Mouse (Mus musculus): ENCODE data around the gene Tfb2m. TPM values are rescaled to one million over a fixed set of nuclear protein-coding genes. Genes with fewer than 3 reads are reported as not detected.

The Tfb2m gene
- polyA plus RNA-seq, 1 experiment from 2014 or later, result 27.0 TPM

- Histone ChIP-seq H3K36me3 (peaks cover 16% of the 10 kb centered on the region), H3K4me2 (no peak overlapping the region), H3K9ac (replicated peaks) (no peak overlapping the region), H3K27me3 (no peaks in the 10 kb centered on the region), H3K9me3 (no peaks in the 10 kb centered on the region), H3K4me1 (replicated peaks) (peaks cover 9% of the 10 kb centered on the region), H3K4me3 (replicated peaks) (no peak overlapping the region), H3K27ac (no peak overlapping the region)
- 59% methylated on average over 8 of the region's 8 CpGs for WGBS
- ATAC-seq (ENCODE audit: insufficient number of reproducible peaks, insufficient read depth, low FRiP score, low TSS enrichment, low read depth), result no peak
These were observed 34.1 kb upstream of the Tfb2m start for GRCm38 (mm10) chr1:179580200-179580599.

GRCm38 (mm10) chr1:179578625-179579024, 32.6 kb upstream of the Tfb2m start:
- no peaks in the 10 kb centered on the region for H3K9me3 ChIP-seq
- 85% methylated on average over 6 of the region's 6 CpGs for WGBS
- H3K36me3 ChIP-seq, result peaks cover 16% of the 10 kb centered on the region
- no peak overlapping the region for H3K27ac ChIP-seq
- no peak overlapping the region for H3K4me3 ChIP-seq (replicated peaks)
- H3K9ac ChIP-seq (replicated peaks), result no peak overlapping the region
- ATAC-seq (ENCODE audit: insufficient number of reproducible peaks, insufficient read depth, low FRiP score, low TSS enrichment, low read depth), result no peak
- H3K4me1 ChIP-seq (replicated peaks), result peaks cover 11% of the 10 kb centered on the region
- no peak overlapping the region for H3K4me2 ChIP-seq
- H3K27me3 ChIP-seq, result no peaks in the 10 kb centered on the region

- Histone ChIP-seq H3K4me1 (replicated peaks) (peaks cover 3% of the 10 kb centered on the region; the same call in 1 of the 2 replicates), H3K9me3 (no peaks in the 10 kb centered on the region), H3K27ac (0 out of 2 replicates have a peak overlapping the region, but pooled peaks have one; percentile 7), H3K27me3 (no peaks in the 10 kb centered on the region), H3K4me2 (no peak overlapping the region), H3K36me3 (0 out of 2 replicates have a peak, but pooled peaks cover under 1% of the 10 kb centered on the region), H3K4me3 (replicated peaks) (no peak overlapping the region), H3K9ac (replicated peaks) (no peak overlapping the region)
- 83% methylated on average over 6 of the region's 6 CpGs for WGBS
- no peak for ATAC-seq (ENCODE audit: insufficient number of reproducible peaks, insufficient read depth, low FRiP score, low TSS enrichment, low read depth)
These were observed 27.7 kb upstream of the Tfb2m start for GRCm38 (mm10) chr1:179573650-179574206.

GRCm38 (mm10) chr1:179571686-179572085, 25.6 kb upstream of the Tfb2m start:
- no peaks in the 10 kb centered on the region for H3K27me3 ChIP-seq
- no peak overlapping the region for H3K4me2 ChIP-seq
- no peaks in the 10 kb centered on the region for H3K36me3 ChIP-seq
- no peak for ATAC-seq (ENCODE audit: insufficient number of reproducible peaks, insufficient read depth, low FRiP score, low TSS enrichment, low read depth)
- H3K27ac ChIP-seq, result no peak overlapping the region
- WGBS, result 85% methylated on average over 4 of the region's 4 CpGs
- no peak overlapping the region for H3K4me3 ChIP-seq (replicated peaks)
- H3K9me3 ChIP-seq, result no peaks in the 10 kb centered on the region
- no peak overlapping the region for H3K9ac ChIP-seq (replicated peaks)
- H3K4me1 ChIP-seq (replicated peaks), result peaks cover 6% of the 10 kb centered on the region; the same call in 1 of the 2 replicates

GRCm38 (mm10) chr1:179570482-179570881, 24.4 kb upstream of the Tfb2m start:
- H3K4me1 ChIP-seq (replicated peaks), result peaks cover 6% of the 10 kb centered on the region; the same call in 1 of the 2 replicates
- H3K27ac ChIP-seq, result no peak overlapping the region
- no peak overlapping the region for H3K9ac ChIP-seq (replicated peaks)
- ATAC-seq (ENCODE audit: insufficient number of reproducible peaks, insufficient read depth, low FRiP score, low TSS enrichment, low read depth), result no peak
- H3K4me3 ChIP-seq (replicated peaks), result no peak overlapping the region
- no peak overlapping the region for H3K4me2 ChIP-seq
- H3K27me3 ChIP-seq, result no peaks in the 10 kb centered on the region
- no peaks in the 10 kb centered on the region for H3K36me3 ChIP-seq
- WGBS, result 95% methylated on average over 1 of the region's 1 CpGs
- no peaks in the 10 kb centered on the region for H3K9me3 ChIP-seq

GRCm38 (mm10) chr1:179568690-179569398, 22.8 kb upstream of the Tfb2m start:
- Histone ChIP-seq H3K4me3 (replicated peaks) (no peak overlapping the region), H3K27ac (no peak overlapping the region), H3K36me3 (no peaks in the 10 kb centered on the region), H3K9ac (replicated peaks) (no peak overlapping the region), H3K9me3 (no peaks in the 10 kb centered on the region), H3K27me3 (no peaks in the 10 kb centered on the region), H3K4me1 (replicated peaks) (peaks cover 4% of the 10 kb centered on the region; the same call in 1 of the 2 replicates), H3K4me2 (no peak overlapping the region)
- 69% methylated on average over 4 of the region's 4 CpGs for WGBS
- no peak for ATAC-seq (ENCODE audit: insufficient number of reproducible peaks, insufficient read depth, low FRiP score, low TSS enrichment, low read depth)

GRCm38 (mm10) chr1:179567558-179567957, 21.5 kb upstream of the Tfb2m start:
- no peak overlapping the region for H3K27ac ChIP-seq
- ATAC-seq (ENCODE audit: insufficient number of reproducible peaks, insufficient read depth, low FRiP score, low TSS enrichment, low read depth), result no peak

GRCm38 (mm10) chr1:179563926-179564325, 17.9 kb upstream of the Tfb2m start:
- Histone ChIP-seq H3K27me3 (no peaks in the 10 kb centered on the region), H3K9ac (replicated peaks) (no peak overlapping the region), H3K4me3 (replicated peaks) (no peak overlapping the region), H3K27ac (no peak overlapping the region), H3K36me3 (no peaks in the 10 kb centered on the region), H3K4me2 (no peak overlapping the region), H3K9me3 (no peaks in the 10 kb centered on the region), H3K4me1 (replicated peaks) (peaks cover 4% of the 10 kb centered on the region; the same call in 1 of the 2 replicates)
- 88% methylated on average over 5 of the region's 5 CpGs for WGBS
- no peak for ATAC-seq (ENCODE audit: insufficient number of reproducible peaks, insufficient read depth, low FRiP score, low TSS enrichment, low read depth)

More at GRCm38 (mm10) chr1:179567558-179567957, 21.5 kb upstream of the Tfb2m start:
- WGBS, result 64% methylated on average over 7 of the region's 7 CpGs
- H3K36me3 ChIP-seq, result no peaks in the 10 kb centered on the region
- H3K4me3 ChIP-seq (replicated peaks), result no peak overlapping the region
- H3K4me1 ChIP-seq (replicated peaks), result peaks cover 4% of the 10 kb centered on the region; the same call in 1 of the 2 replicates
- no peak overlapping the region for H3K4me2 ChIP-seq
- no peaks in the 10 kb centered on the region for H3K9me3 ChIP-seq
- no peaks in the 10 kb centered on the region for H3K27me3 ChIP-seq
- no peak overlapping the region for H3K9ac ChIP-seq (replicated peaks)

- Histone ChIP-seq H3K4me2 (no peak overlapping the region), H3K9me3 (no peaks in the 10 kb centered on the region), H3K4me3 (replicated peaks) (no peak overlapping the region), H3K36me3 (no peaks in the 10 kb centered on the region), H3K4me1 (replicated peaks) (peaks cover 1% of the 10 kb centered on the region; the same call in 1 of the 2 replicates), H3K27me3 (no peaks in the 10 kb centered on the region), H3K9ac (replicated peaks) (no peak overlapping the region), H3K27ac (no peak overlapping the region)
- no peak for ATAC-seq (ENCODE audit: insufficient number of reproducible peaks, insufficient read depth, low FRiP score, low TSS enrichment, low read depth)
- WGBS, result 78% methylated on average over 4 of the region's 4 CpGs
These were observed 17.1 kb upstream of the Tfb2m start for GRCm38 (mm10) chr1:179563211-179563610.

GRCm38 (mm10) chr1:179560845-179561430, 14.9 kb upstream of the Tfb2m start:
- Histone ChIP-seq H3K4me2 (no peak overlapping the region), H3K27ac (no peak overlapping the region), H3K9me3 (no peaks in the 10 kb centered on the region), H3K4me1 (replicated peaks) (no peaks in the 10 kb centered on the region; the same call in 1 of the 2 replicates), H3K4me3 (replicated peaks) (no peak overlapping the region), H3K27me3 (no peaks in the 10 kb centered on the region), H3K36me3 (no peaks in the 10 kb centered on the region), H3K9ac (replicated peaks) (no peak overlapping the region)
- WGBS, result 83% methylated on average over 6 of the region's 6 CpGs
- ATAC-seq (ENCODE audit: insufficient number of reproducible peaks, insufficient read depth, low FRiP score, low TSS enrichment, low read depth), result no peak

GRCm38 (mm10) chr1:179559446-179560194, 13.6 kb upstream of the Tfb2m start:
- no peak overlapping the region for H3K4me2 ChIP-seq
- 77% methylated on average over 10 of the region's 11 CpGs for WGBS
- H3K9me3 ChIP-seq, result no peaks in the 10 kb centered on the region
- H3K4me1 ChIP-seq (replicated peaks), result no peaks in the 10 kb centered on the region; the same call in 1 of the 2 replicates
- no peak overlapping the region for H3K9ac ChIP-seq (replicated peaks)
- no peaks in the 10 kb centered on the region for H3K27me3 ChIP-seq
- H3K36me3 ChIP-seq, result no peaks in the 10 kb centered on the region
- H3K27ac ChIP-seq, result no peak overlapping the region
- ATAC-seq (ENCODE audit: insufficient number of reproducible peaks, insufficient read depth, low FRiP score, low TSS enrichment, low read depth), result no peak
- H3K4me3 ChIP-seq (replicated peaks), result no peak overlapping the region

Data from limb, embryonic 12.5 days (tissue).